Mouse (Mus musculus): ENCODE measurements around the gene Necab3. TPM values are rescaled to one million over a fixed set of nuclear protein-coding genes. Genes with fewer than 3 reads are reported as not detected.

Gene Necab3
- total RNA-seq (2018; cell fraction: chromatin; rRNA removed) = 10 to 100 TPM in 6 of 26 experiments, 1 to 10 TPM in 20; 1.1 to 13.8 (median 7.3) TPM
- total RNA-seq (2018; cell fraction: cytosol; rRNA removed) = under 1 TPM in 22 of 26 experiments, not detected in 4; 0.05 to 0.62 (median 0.19) TPM
- 10 to 100 TPM in 1 of 26 experiments, 1 to 10 TPM in 22, under 1 TPM in 2, not detected in 1; 0.48 to 10.9 (median 2.3) TPM for total RNA-seq (2018; cell fraction: nucleus; rRNA removed)
- polyA plus RNA-seq (2018) = 0.10 to 0.91 TPM in 2 of 3 replicates, not detected in the other

DNA sequence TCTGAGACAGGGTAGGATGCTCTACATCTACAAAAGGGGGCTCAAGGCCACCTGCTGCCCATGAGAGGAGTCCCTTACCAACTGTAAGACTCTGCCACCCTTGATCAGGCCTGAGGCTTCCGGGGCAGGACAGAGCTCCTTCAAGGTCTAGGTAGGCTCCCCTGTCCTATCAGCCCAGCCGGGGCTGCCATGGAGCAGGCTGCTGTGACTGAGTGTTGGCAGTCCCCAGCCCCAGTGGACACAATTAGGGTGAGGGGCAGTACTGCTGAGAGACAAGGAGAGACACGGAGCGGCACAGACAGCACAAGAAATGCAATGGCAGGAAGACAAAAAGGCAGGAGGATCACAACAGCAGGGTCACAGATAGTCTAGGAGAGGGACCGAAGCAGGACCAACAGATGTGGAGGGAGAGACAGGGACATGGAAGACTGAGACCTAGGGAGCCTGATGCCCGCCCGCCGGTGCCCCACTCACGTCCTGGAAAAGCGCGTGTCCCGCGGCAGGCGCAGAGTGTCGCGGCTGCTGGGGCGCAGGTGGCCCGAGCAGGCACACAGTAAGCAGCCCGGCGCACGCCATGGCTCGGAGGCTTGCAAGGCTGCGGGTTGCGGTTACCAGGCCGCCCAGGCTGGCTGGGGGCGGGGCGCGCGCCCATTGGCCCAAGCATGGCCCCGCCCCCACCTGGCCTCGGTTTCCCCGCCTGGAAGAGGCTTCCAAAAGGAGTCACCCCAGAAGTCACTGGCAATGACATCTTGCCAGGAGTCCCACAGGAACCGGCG lies at the start of gene Necab3:
TSS of gene Necab3 (minus strand) at position 627 of the 776 bp plus-strand sequence.
- WGBS (ENCODE audit: missing documents) = 21% methylated on average over 31 of the region's 34 CpGs
- no peak within 1 kb of the TSS for H3K27ac ChIP-seq

DNA sequence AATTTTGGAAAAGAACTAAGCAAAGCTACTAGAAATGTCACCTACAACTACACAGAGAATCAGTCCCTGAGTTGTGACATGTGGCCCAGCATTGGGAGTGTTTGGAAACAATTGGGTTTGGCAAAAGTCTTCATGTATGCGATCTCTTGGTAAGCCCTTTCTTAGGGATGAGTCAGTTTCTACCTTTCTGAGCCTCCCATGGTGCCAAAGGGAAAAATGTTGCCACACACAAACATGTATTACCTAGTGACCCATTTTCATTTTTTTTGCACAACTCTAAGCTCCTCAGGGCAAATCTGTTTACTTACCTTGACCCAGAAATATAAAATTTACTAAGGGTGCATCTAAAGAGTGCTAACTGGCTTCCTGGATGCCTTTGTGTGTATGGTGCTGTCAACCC lies 48.3 kb upstream of the Necab3 start:
- no peaks in the 10 kb centered on the region for H3K36me3 ChIP-seq (ENCODE audit: inconsistent target)
- WGBS (ENCODE audit: missing documents) = 100% methylated on average over 1 of the region's 1 CpGs

More for the DNA sequence above, at the start of gene Necab3:
- Histone ChIP-seq H3K4me3 (ENCODE audit: inconsistent target) (no peak within 1 kb of the TSS), H3K36me3 (ENCODE audit: inconsistent target) (peaks cover 24% of the 10 kb centered on the region), H3K79me2 (ENCODE audit: inconsistent target) (no peaks in the 10 kb centered on the region)

DNA sequence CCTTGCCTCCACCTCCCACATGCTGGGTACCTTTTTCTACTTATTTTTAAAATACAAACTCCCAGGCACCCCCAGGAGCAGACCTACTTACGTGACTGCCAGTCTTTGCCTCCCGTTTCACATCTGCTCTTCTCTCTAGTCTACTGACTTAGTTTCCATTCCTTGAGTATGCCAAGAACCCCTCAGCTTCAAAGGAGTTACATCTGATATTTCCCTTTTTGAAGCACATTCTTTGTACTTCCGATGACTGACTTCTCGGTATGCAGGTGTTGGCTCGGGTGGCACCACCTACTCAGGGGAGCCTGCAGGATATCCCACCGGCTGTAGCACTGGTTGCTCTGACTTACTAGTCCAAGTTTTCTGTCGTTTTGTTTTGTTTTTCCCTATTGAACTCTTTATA lies 45.5 kb upstream of the Necab3 start:
- peak overlapping the region; percentile 36 for H3K27ac ChIP-seq
- 5% methylated on average over 7 of the region's 7 CpGs for WGBS (ENCODE audit: missing documents)
- no peaks in the 10 kb centered on the region for H3K36me3 ChIP-seq (ENCODE audit: inconsistent target)
- no peaks in the 10 kb centered on the region for H3K79me2 ChIP-seq (ENCODE audit: inconsistent target)
- H3K4me3 ChIP-seq (ENCODE audit: inconsistent target) = peak overlapping the region; percentile 58

More for the DNA sequence above, 48.3 kb upstream of the Necab3 start:
- Histone ChIP-seq H3K4me3 (ENCODE audit: inconsistent target) (no peak overlapping the region), H3K27ac (no peak overlapping the region), H3K79me2 (ENCODE audit: inconsistent target) (no peaks in the 10 kb centered on the region)

DNA sequence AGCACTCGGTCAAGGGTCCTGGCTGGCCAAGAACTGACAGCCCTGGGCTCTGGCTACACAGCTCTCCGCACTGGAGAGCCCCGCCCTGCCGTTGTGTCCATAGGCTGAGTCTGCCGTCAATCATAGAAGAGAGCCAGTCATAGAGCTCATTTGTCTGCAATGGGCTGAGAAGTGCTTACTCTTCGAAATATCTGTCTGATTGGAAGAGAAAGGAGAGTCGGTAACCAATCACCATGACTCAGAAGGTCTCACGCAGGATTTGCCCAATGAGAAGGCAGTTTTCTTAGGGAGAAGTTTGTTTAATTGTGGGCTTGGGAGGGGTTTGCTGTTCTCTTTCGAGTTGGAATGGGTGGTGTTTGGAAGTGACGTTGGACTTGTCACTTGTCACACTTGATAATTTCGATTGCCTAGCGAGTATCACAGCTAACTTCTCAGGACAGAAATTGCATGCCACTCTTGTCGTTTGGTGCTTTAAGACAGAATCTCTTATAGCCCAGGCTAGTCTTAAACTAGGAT lies 45.0 kb upstream of the Necab3 start, which contains the start of gene Pxmp4:
TSS of gene Pxmp4 (minus strand) at position 71 of the 516 bp plus-strand sequence.
- 0% methylated on average over 13 of the region's 13 CpGs for WGBS (ENCODE audit: missing documents)
- Histone ChIP-seq H3K36me3 (ENCODE audit: inconsistent target) (no peaks in the 10 kb centered on the region), H3K79me2 (ENCODE audit: inconsistent target) (no peaks in the 10 kb centered on the region), H3K4me3 (ENCODE audit: inconsistent target) (peak within 1 kb of the TSS; percentile 58), H3K27ac (peak within 1 kb of the TSS; percentile 36)

DNA sequence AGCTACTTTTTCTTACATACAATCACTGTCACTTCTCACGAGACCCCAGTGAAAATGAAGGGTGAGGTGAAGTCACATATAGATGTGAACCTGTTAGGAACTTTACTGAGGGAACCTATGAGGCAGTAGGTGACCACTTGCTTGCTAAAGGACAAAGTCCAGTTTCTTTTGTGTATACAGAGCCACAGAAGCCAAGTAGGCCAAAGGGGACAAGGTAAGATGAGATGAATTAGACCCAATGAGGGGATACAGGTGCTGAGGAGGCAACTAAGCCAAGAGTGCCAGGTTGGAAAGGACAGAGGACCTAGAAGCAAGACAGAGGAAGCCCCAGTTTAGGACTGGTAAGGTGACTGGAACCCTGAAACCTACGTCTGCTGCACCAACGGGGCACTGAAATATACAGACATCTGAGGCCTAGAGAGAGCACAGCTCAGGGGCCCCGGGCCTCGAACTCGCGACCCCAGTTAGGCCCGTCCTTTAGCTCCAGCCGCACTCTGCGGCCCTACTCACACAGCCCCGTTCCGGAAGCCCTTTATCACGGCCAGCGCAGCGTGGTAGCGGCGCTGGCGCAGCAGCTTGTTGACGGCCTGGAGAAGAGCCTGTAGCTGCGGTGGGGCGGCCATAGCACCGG lies 44.4 kb upstream of the Necab3 start:
- Histone ChIP-seq H3K79me2 (ENCODE audit: inconsistent target) (no peaks in the 10 kb centered on the region), H3K4me3 (ENCODE audit: inconsistent target) (peak overlapping the region; percentile 58), H3K27ac (peak overlapping the region; percentile 32), H3K36me3 (ENCODE audit: inconsistent target) (no peaks in the 10 kb centered on the region)
- 4% methylated on average over 22 of the region's 22 CpGs for WGBS (ENCODE audit: missing documents)

DNA sequence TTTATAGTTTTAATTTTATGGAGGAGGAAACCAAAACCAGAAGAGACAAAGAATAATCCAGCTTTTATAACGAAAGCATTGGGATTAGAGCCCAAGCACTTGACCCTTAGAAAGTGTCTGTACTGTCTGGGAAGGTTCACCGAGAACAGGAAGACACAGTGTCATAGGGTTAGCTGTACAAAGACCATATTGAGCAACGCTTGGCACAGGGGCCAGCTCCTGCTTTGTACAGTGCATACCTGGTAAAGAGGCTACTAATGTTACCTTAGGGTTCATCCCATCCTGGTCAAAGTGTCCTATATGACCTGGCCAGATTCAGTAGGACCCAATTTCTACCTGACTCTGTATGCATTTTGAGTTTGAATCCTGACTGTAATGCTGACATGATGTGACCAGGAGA lies 42.6 kb upstream of the Necab3 start:
- H3K27ac ChIP-seq = no peak overlapping the region
- WGBS (ENCODE audit: missing documents) = 64% methylated on average over 3 of the region's 3 CpGs
- no peaks in the 10 kb centered on the region for H3K79me2 ChIP-seq (ENCODE audit: inconsistent target)

DNA sequence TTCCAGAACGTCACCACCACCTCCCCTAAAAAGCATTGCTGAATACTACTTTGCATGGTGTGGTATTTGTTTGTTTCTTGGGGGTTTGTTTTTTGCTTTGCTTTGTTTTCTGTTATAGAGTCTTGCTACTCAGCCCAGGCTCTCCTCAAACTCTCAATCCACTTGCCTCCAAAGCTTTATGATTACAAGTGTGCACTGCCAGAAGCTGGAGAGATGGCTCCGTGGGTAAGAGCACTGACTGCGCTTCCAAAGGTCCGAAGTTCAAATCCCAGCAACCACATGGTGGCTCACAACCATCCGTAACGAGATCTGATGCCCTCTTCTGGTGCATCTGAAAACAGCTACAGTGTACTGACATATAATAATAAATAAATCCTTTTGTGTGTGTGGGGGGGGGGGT lies 41.9 kb upstream of the Necab3 start:
- no peak overlapping the region for H3K27ac ChIP-seq
- 96% methylated on average over 4 of the region's 6 CpGs for WGBS (ENCODE audit: missing documents)
- H3K4me3 ChIP-seq (ENCODE audit: inconsistent target) = no peak overlapping the region
- H3K36me3 ChIP-seq (ENCODE audit: inconsistent target) = no peaks in the 10 kb centered on the region
- H3K79me2 ChIP-seq (ENCODE audit: inconsistent target) = no peaks in the 10 kb centered on the region

More for the DNA sequence above, 42.6 kb upstream of the Necab3 start:
- Histone ChIP-seq H3K36me3 (ENCODE audit: inconsistent target) (no peaks in the 10 kb centered on the region), H3K4me3 (ENCODE audit: inconsistent target) (no peak overlapping the region)

DNA sequence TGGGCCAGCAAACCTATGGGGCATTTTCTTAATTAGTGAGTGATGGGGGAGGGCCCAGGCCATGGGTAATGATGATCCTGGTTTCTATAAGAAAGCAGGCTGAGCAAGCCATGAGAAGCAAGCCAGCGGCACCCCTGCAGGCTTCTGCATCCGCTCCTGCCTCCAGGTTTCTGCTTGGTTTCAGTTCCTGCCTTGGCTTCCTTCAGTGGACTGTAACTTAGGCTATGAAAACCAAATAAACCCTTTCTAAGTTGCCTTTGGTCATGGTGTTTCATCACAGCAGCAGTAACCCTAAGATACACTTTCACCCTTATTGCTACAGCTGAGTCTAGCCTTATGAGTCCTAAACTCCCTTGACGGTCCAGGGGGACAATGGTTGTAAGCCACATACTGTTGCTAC lies 38.7 kb upstream of the Necab3 start:
- Histone ChIP-seq H3K4me3 (ENCODE audit: inconsistent target) (no peak overlapping the region), H3K79me2 (ENCODE audit: inconsistent target) (no peaks in the 10 kb centered on the region), H3K27ac (0 out of 2 replicates have a peak overlapping the region, but pooled peaks have one; percentile 2), H3K36me3 (ENCODE audit: inconsistent target) (no peaks in the 10 kb centered on the region)
- WGBS (ENCODE audit: missing documents) = 3% methylated on average over 3 of the region's 3 CpGs

DNA sequence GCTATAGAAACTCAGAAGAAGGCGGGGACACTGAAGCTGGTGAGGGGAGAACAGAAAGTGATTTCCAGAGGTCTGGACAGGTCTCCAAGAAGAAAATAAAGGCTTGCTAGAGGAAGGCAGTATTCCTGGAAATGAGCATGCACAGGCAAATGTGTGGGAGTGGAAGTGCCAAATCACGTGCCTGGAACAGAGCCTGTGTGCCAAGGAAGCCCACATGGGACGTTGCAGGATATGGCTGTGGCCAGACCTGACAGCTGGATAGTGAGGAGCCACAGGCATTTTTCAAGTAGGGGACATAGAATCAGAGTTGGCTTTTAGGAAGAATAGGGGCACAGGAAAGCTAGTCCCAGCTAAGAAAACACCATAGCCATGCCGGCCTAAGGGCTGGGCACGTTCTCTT lies 37.1 kb upstream of the Necab3 start:
- H3K79me2 ChIP-seq (ENCODE audit: inconsistent target) = no peaks in the 10 kb centered on the region
- WGBS (ENCODE audit: missing documents) = 96% methylated on average over 5 of the region's 5 CpGs
- H3K27ac ChIP-seq = no peak overlapping the region
- H3K36me3 ChIP-seq (ENCODE audit: inconsistent target) = no peaks in the 10 kb centered on the region
- H3K4me3 ChIP-seq (ENCODE audit: inconsistent target) = no peak overlapping the region

DNA sequence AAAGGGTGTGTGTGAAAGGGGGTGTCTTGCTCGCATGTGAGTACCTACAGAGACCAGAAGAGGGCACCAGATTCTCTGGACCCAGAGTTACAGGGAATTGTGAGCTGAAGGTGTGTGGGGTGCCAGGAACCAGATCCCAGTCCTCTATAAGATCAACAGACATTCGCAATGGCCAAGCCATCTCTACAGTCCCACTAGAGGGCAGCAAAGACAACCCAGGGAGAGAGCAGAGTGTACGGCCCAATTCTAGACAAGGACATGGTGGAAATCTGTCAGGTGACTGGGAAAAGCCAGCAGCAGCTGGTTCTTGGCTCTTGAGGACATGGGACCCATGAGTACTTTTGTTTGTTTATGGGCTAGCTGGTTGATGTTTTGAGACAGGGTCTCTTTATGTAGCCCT lies 34.3 kb upstream of the Necab3 start:
- Histone ChIP-seq H3K4me3 (ENCODE audit: inconsistent target) (no peak overlapping the region), H3K27ac (no peak overlapping the region), H3K36me3 (ENCODE audit: inconsistent target) (no peaks in the 10 kb centered on the region), H3K79me2 (ENCODE audit: inconsistent target) (no peaks in the 10 kb centered on the region)
- WGBS (ENCODE audit: missing documents) = 82% methylated on average over 3 of the region's 3 CpGs

DNA sequence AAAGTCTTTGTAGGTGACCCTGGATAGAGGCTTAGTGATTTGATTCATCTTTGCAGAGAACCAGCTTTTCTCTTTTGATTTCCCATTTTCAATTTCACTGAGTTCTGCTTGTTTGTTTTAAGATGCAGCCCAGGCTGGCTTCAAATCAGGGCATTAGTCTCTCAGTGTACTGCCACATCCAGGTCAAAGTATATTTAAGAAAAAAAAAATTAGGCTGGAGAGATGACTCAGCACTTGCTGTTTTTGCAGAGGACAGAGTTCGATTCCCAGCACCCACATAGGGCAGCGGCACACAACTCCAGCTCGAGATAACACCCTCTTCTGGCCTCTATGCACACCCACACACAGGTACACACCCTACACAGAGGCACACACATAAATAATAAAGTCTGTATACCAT lies 32.5 kb upstream of the Necab3 start:
- 94% methylated on average over 3 of the region's 3 CpGs for WGBS (ENCODE audit: missing documents)
- H3K79me2 ChIP-seq (ENCODE audit: inconsistent target) = no peaks in the 10 kb centered on the region
- H3K36me3 ChIP-seq (ENCODE audit: inconsistent target) = 0 out of 2 replicates have a peak, but pooled peaks cover 5% of the 10 kb centered on the region
- H3K4me3 ChIP-seq (ENCODE audit: inconsistent target) = no peak overlapping the region
- no peak overlapping the region for H3K27ac ChIP-seq

DNA sequence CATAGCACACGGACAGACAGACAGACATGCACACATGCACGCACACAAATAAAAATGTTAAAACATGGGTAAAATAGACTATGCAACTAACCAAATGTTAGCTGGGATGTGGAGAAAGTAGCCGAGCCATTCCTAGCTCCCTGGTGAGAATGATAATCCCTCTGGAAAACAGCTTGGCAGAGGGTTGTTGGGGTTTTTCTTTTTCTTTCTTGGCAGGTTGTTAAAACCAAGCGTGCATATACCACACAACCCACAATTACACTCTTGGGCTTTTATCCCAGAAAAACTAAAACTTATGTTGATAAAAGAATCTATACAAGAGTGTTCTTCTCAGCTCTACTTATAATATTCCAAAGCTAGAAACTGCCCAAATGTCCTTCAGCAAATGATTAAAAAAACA lies 30.4 kb upstream of the Necab3 start:
- WGBS (ENCODE audit: missing documents) = 97% methylated on average over 4 of the region's 4 CpGs
- Histone ChIP-seq H3K27ac (no peak overlapping the region), H3K4me3 (ENCODE audit: inconsistent target) (no peak overlapping the region), H3K36me3 (ENCODE audit: inconsistent target) (0 out of 2 replicates have a peak, but pooled peaks cover 5% of the 10 kb centered on the region), H3K79me2 (ENCODE audit: inconsistent target) (no peaks in the 10 kb centered on the region)

DNA sequence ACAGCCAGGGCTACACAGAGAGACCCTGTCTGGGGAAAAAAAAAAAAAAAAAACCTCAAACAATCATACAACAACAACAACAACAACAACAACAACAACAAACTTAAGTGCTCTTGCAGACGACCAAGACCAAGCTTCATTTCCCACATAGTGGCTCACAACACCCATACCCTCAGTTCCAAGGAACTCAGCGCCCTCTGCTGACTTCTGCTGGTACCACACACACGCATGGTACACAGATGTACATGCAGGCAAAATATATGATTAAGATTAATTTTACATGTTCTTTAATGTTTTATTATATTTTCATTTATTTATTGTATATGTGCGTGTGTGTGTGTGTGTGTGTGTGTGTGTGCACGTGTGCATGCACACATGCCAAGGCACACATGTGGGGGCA lies 27.7 kb upstream of the Necab3 start:
- 92% methylated on average over 4 of the region's 5 CpGs for WGBS (ENCODE audit: missing documents)
- H3K27ac ChIP-seq = no peak overlapping the region
- no peak overlapping the region for H3K4me3 ChIP-seq (ENCODE audit: inconsistent target)

DNA sequence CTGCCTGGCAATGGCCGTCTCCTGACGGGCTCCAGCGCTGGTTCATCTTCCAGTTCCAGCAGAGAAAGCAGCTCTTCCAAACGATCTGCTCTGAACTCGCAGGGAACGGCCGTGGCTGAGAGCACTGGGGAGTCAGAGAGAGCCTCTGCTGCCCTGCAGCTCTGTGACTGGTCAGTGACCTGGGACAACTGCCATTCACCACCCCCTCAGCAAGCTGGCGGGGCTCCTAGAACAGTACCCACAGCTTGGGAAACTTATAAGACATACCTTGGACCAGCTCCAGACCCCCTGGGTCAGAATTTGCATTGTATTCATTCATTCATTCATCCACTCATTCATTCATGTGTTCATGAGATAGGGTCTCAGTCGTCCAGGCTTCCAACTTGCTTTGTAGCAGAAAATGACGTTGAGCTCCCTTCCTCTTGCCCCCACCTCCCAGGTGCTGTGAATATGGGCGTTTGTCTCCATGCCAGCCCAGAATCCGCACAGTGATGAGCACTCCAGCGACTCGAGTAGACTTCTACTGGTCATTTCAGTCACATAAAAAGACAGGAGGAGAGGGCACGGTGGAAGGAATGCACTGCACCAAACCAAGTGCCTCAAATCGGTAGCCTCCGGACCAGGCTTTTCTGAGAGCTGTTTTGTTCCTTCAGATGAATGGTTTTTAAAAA lies 26.4 kb upstream of the Necab3 start:
- Histone ChIP-seq H3K27ac (no peak overlapping the region), H3K79me2 (ENCODE audit: inconsistent target) (no peaks in the 10 kb centered on the region), H3K4me3 (ENCODE audit: inconsistent target) (no peak overlapping the region), H3K36me3 (ENCODE audit: inconsistent target) (0 out of 2 replicates have a peak, but pooled peaks cover 5% of the 10 kb centered on the region)
- WGBS (ENCODE audit: missing documents) = 85% methylated on average over 17 of the region's 17 CpGs

More for the DNA sequence above, 27.7 kb upstream of the Necab3 start:
- Histone ChIP-seq H3K36me3 (ENCODE audit: inconsistent target) (0 out of 2 replicates have a peak, but pooled peaks cover 5% of the 10 kb centered on the region), H3K79me2 (ENCODE audit: inconsistent target) (no peaks in the 10 kb centered on the region)
